Mouse (Mus musculus) left cerebral cortex, postnatal 10 days (tissue): ENCODE measurements around the gene Cyp2c23. TPM values are rescaled to one million over a fixed set of nuclear protein-coding genes. Genes with fewer than 3 reads are reported as not detected.

Source experiments
- DNase-seq, 2 experiments: peaks; one replicate each; pipeline ENCODE4 v3.0.0; 2021 to 2022; ENCODE audit warnings: low spot score in 2 of 2, mixed read lengths in 1 of 2; ENCODE audit errors: extremely low spot score in 1 of 2
- intact Hi-C: fragments of 180-260 bp; cut with DNase I; formaldehyde crosslinking; loops from one replicate; pipeline ENCODE4 v1.15.1; 2025
- total RNA-seq, 2 experiments: library from RNA; stranded (reverse); gene quantifications; 2 replicates each; pipeline ENCODE4 v1.2.3; 2021

The Cyp2c23 gene
- total RNA-seq, 2 experiments from 2014 or later = 0.28 TPM; not detected in 1

GRCm38 (mm10) chr19:43986069-43986794, 42.8 kb downstream of the Cyp2c23 start, which contains the start of gene Cpn1:
TSS of gene Cpn1 (minus strand) at chr19:43986556.
- no peak for DNase-seq

DNA sequence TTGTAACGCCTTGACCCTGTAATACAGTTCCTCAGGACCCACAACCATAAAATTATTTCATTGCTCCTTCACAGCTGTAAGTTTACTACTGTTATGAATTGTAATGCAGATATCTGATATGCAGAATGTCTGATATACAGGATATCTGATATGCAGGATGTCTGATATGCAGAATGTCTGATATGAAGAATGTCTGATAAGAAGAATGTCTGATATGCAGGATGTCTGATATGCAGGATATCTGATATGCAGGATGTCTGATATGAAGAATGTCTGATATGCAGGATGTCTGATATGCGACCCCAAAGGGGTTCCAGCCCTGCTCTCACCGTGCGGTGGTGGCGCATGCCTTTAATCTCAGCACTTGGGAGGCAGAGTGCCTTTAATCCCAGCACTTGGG, 47.0 kb downstream of the Cyp2c23 start:
- intact Hi-C loops = no loop called here
- no peak for DNase-seq

More at GRCm38 (mm10) chr19:43986069-43986794, 42.8 kb downstream of the Cyp2c23 start, which contains the start of gene Cpn1:
- intact Hi-C loops = no loop called here

GRCm38 (mm10) chr19:43980711-43981110, 48.3 kb downstream of the Cyp2c23 start:
- intact Hi-C loops = no loop called here
- DNase-seq = no peak

DNA sequence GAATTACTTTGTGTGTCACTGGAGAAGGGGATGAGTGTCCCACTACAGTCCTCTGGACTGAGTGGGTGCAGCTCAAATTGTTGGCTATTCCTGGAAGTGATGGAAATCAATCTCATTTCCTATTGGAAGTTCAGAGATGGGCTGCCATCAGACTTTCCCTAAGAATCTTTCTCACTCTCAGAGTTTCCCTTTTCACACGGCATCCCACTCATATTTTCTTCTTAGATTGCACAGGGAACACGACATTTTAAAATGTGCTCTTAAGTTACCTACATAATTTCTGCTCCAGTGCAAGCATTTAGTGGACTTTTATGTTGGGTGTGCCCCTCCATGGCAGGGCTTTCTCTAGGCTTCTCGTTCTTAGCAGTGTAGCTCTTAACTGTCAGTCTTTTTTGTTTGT, 51.2 kb downstream of the Cyp2c23 start:
- DNase-seq = no peak
- intact Hi-C loops = no loop called here

GRCm38 (mm10) chr19:43976661-43977060, 52.3 kb downstream of the Cyp2c23 start:
- intact Hi-C loops = no loop called here
- DNase-seq = no peak

- no peak for DNase-seq
- intact Hi-C loops = no loop called here
These were observed 54.8 kb downstream of the Cyp2c23 start for GRCm38 (mm10) chr19:43974221-43974620.

- DNase-seq = no peak
- intact Hi-C loops = no loop called here
These were observed 55.3 kb downstream of the Cyp2c23 start for GRCm38 (mm10) chr19:43973711-43974110.

DNA sequence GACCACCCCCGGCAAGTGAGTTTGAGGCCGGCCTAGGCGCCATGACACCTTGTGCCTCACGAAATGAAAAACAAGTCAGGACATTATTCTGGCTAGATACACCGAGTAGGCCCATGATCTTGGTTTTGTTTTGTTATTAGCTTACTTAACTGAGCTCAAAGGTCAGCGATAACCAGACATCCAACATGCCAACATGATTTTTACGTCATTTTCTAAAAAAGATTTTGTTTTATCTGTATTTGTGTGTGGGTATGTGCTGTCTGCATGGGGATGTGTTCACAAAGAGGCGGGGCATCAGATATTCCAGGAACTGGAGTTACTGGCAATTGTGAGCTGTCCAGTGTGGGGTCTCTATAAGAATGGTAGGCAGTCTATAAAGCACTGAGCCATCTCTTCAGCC, 56.9 kb downstream of the Cyp2c23 start:
- no peak for DNase-seq
- intact Hi-C loops = no loop called here

DNA sequence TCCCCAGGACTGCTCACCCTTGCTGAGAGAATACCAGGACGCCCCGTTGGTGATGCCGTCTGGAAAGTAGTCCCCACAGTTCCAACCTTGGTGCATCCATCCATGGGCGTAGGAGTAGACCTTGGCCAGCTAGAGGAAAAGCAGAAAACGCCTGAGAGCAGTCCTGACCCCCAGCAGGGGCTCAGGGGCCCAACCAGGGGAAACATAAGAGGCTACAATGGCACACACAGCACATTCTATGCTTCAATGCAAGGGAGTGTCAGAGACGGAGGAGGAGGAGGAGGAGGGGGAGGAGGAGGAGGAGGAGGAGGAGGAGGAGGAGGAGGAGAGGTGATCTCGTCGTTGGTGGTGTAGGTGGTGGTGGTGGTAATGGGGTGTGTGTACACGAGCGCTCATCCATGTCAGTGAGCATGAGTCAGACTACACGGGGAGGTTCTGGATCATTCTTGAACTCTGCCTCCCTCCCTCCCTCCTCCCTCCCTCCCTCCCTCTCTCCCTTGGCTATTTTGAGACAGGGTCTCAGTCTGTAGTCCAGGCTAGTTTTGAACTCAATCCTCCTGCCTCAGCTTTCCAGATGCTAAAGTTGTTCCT, 60.5 kb downstream of the Cyp2c23 start:
- DNase-seq = no peak
- intact Hi-C loops = no loop called here

DNA sequence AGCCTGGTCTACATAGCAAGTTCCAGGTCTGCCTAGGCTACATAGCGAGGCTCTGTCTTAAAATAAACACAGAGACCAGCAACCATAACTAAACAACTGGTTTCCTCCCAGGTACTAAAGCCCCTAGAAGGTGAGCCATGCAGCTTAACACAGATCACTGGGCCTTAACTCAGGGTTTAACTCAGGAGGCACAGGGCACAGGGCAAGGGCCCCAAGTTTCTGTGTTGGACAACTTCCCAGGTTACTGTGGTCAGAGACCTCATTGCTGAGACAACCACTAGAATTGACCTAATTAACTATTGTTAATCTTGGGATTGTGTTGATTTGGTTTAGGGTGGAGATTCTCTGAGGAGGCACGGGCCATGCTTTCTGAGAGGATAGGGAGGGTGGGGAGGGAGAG, 62.5 kb downstream of the Cyp2c23 start:
- no peak for DNase-seq
- intact Hi-C loops = no loop called here

DNA sequence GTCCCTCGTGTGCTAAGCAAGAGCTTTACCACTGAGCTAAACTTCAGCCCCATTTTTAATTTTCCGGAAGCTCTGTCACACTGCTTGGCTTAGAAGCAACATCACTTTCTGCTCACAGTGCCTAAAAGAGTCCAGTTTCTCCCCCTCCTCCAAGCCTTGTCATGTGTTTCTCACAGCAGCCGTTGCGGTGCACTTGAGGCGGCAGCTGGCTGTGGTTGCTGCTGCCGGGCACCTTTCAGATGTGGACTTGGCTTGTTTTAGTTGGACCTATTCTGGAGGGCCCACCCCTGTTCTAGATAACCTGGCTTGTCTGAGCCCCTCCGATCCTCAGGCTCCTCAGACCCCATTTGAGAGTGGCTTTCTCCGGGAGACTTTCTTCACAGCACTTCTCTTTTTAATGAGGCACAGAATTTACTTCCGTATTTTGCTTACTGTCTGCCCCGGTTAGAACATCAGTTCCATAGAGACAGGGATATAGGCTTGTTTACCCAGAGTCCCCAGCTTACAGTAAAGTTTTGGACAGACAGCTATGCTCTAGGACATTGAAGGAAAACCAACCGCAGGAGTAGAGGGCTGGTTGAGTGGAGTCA, 63.4 kb downstream of the Cyp2c23 start:
- no peak for DNase-seq
- intact Hi-C loops = no loop called here

DNA sequence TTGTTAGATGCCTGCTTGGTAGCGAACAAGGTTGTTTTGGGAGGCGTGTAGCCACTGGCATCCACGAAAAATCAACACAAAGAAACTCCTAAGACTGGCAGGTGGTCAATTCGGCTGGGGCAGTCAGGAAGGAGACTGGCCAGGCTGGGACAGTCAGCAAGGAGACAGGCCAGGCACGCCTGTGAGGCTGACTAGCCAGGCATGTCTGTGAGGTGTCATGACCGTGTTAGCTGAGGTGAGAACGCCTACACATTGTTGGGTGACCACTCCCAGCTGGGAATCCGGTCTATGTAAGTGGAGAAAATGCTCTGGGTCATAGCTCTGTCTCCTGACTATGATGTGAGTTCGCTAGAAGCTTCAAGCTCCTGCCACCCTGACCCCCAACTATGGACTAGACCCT, 66.2 kb downstream of the Cyp2c23 start:
- intact Hi-C loops = no loop called here
- DNase-seq = no peak

DNA sequence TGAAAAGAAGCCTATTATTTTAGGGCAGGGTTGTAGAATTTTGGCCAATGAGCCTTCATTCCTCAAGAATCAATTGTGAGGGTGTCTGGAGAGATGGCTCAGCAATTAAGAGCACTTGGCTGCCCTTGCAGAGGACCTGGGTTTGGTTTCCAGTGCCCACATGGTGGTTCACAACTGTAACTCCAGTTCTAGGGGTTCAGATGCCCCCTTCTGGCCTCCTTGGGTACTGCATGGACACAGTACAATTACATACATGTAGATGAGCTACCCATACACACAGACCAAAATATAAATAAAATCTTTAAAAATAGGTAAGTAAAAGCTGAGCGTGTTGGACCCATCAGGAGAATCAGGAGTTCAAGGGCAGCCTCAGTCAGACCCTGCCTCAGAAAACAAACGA, 67.8 kb downstream of the Cyp2c23 start:
- intact Hi-C loops = no loop called here
- DNase-seq = no peak

DNA sequence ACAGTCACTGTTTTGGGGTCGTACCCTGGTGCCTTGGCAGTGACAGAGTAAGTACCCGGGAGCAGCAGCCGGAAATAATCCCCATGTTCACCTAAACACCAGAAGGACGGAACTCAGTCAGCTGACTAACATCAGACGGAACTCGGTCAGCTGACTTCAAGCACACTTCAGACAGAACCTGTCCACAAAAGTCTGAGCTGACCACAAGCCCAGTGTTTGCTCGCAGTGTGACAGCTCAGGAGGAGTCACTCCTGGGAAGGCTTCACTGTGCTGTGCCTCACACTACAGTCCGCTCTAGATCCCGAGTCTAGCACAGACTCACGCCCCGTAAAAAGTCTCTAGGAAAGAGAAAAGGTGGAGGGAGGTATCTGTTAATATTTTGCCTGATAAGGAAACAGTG, 69.0 kb downstream of the Cyp2c23 start:
- intact Hi-C loops = no loop called here
- no peak for DNase-seq

DNA sequence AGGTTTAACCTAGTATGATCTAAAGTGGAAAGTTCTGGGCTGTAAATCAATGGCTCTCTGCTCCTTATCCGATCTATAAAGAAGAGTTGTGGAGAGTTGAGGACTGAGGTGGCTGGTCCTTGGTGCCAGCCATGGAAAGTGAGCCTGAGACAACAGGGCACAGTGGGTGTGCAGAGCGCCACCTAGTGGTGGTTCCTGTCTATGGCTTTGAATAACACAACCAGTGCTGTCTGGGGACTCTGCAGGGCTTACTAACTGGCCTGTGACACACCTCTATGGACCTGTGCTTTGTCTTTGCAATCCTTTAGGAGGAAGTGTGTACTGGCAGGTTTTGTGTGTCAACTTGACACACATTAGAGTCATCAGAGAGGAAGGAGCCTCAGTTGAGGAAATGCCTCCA, 69.8 kb downstream of the Cyp2c23 start:
- DNase-seq = peak; percentile 40 to 71
- intact Hi-C loops = loop anchor here (5.0 kb wide), 1 partner anchor 127 kb away; no protein-coding TSS in a partner anchor

- intact Hi-C loops = loop anchor here (5.0 kb wide), 1 partner anchor 126 kb away; no protein-coding TSS in a partner anchor
- DNase-seq = peak; percentile 44 to 46
These were observed 71.1 kb downstream of the Cyp2c23 start for GRCm38 (mm10) chr19:43957881-43958280.

- DNase-seq = no peak
- intact Hi-C loops = loop anchor here (5.0 kb wide), 1 partner anchor 125 kb away; no protein-coding TSS in a partner anchor
These were observed 71.6 kb downstream of the Cyp2c23 start for GRCm38 (mm10) chr19:43957402-43957801.

DNA sequence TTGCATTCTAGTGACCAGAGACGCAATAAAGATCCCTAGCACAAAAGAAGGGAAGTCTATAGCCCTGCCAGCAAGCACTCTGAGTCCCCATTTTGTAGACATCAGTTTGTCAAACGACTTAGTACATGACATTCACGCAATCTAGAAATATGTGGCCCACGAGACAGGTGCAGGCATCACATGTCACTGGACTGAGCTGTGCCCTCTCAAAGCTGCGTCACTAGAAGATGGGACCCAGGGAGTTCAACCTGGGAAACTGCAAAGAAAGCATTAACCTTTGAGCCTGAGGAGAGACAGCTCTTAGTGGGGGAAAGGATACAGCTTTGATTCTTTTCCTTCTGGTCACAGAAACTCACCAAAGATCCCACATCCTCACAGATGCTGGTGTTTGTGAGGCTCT, 73.7 kb downstream of the Cyp2c23 start:
- no peak for DNase-seq
- intact Hi-C loops = loop anchor here (5.0 kb wide), 1 partner anchor 123 kb away; no protein-coding TSS in a partner anchor
